Mouse (Mus musculus): Measurements from ENCODE around the gene Yars.
A peak's percentile ranks its signal among the peaks of the same experiment; 100 is the strongest.
"Not testable (repeated sequence)": the region's sequence is repeated elsewhere in the genome, so short reads cannot be mapped to it uniquely, and the experiment has no call there.

Gene Yars

DNA sequence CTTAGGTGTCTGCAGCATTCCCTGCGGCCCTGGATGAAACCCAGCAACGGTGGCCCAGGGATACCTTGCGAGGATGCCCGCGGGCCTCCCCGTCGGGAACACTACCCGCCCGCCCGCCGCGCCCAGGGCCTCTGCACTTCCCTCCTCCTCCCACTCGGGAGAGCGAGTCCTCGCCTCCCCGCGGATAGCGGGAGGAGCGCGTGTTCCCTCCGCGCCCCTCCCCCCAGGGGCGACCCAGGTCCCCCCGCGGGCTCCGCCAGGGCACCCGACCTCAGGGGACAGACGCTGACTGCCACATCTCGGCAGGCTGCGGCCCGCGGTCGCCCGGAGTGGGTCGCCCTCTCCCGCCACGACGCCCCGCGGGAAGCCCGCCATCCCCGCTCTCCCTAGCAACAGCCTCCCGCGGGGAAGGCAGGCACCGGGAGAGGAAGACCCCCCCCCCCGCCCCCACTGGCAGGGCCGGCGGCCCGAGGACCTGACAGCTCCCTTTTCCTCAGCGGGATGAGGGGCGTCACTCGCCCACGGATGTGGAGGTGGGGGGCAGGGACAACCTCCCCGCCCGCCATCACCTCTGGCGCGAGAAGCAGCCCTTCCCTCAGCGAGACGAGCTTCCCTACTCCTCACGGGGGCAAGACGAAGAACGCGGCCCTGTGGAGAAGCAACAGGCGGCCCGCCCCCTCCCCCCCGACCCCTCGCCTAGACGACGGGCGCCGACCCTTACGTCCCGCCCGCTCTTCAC is 588 bp upstream of the Yars start:
- DNase-seq (ENCODE audit: low spot score) = peak; percentile 53

DNA sequence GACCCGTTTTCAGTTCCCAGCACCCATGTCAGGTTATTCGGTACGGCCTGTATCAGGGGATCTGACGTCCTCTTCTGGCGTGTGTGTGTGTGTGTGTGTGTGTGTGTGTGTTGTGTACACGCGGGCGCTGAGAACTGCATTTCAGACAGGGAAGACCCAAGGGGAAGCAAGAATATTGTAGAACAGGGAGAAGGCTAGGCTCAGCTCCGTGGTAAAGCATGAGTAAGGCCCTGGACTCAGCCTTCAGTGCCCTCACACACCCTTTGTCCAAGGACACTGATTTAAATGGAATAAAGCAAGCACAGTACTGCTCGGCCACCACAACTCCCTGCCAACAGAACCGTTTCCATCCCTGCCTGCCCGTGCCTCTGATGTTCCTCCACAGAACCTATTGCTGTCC is 978 bp downstream of the Yars start:
- no peak for DNase-seq (ENCODE audit: low spot score)

DNA sequence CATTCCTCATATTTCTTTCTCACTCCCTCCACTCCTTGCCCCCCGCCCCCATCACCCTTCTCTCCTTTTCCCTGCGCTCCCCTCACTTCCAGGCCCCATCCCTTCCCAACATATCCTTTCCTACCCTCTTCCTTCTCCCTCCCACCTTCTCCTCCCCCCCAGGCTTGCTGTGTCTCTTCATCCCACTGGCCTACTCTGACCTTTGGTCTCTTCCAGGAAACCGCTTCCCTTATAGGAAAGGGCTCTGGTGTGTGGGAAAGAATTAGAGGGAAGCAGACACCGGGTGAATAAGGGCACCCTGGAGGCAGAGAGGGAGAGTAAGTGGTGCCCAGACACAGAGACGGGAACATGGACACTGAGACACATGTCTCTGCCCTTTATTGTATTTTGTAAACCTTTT is 2.1 kb downstream of the Yars start:
- DNase-seq (ENCODE audit: low spot score) = no peak

DNA sequence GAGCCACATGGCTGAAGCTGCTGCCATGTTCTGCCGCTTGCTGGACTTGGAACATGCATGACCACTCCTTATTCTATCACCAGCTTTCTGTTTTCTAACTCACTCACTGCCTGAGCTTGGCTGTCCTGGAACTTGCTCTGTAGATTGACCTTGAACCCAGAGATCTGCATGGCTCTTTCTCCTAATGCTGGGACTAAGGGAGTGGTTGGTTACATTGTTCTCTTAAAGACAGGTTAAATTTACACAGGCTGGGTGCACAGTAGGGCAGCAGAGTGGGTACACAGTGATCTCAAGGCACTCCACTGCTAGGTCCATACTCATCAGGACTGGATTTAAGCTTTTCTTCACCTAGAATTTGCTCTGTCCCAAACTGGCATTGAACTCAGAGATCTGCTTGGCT is 4.7 kb downstream of the Yars start:
- DNase-seq (ENCODE audit: low spot score) = no peak

DNA sequence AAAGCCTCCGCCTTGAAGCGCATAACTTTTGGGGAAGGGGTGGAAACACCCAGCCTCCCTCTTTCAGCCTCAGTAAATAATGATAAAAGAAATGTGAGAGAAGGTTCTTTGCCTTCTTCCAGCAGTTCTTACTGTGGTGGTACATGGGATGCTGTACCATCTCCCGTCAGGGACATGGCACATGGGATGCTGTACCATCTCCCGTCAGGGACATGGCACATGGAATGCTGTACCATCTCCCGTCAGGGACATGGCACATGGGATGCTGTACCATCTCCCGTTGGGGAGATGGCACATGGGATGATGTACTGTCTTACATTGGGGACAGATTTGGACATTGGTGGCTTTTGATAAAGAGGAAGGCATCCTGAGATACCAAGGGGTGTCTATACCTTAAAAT is 8.0 kb downstream of the Yars start:
- DNase-seq (ENCODE audit: low spot score) = no peak

DNA sequence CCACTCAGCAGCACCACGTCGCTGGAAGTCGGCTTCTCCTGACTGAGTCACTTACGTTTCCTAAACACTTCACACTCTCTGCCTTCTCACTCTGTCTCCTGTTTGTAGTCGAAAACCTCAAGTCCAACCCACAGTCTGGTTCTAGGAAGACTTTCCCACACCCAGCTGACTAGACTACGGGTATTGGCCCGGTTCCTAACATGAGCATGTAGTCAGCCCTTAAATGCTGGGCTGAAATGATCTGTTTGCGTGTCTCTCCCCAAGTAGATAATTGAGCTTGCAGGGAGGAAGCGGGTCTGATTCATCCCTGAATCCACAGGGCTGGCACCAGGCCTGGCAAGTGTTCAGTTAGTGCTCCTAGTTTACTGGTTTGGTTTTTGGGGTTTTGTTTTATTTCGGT is 15.1 kb downstream of the Yars start:
- no peak for DNase-seq (ENCODE audit: low spot score)

DNA sequence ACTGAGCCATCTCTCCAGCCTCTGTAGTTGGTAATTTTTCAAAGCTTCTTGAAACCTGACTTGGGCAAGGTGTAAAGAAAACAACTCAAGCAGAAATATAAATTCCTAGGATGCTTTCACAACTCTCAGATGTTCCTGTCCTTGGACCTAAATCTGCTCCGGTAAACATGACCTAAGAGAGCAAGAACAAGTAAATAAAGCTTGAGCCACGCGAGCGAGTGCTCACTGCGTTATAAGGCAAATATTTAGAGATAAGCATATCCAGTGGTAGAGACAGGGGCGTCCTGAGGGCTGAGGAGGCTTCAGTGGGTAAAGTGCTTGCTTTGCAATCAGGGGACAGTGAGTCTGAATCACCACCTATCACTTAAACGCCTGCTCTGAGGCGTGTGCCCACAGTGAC is 17.2 kb downstream of the Yars start:
- DNase-seq (ENCODE audit: low spot score) = no peak

DNA sequence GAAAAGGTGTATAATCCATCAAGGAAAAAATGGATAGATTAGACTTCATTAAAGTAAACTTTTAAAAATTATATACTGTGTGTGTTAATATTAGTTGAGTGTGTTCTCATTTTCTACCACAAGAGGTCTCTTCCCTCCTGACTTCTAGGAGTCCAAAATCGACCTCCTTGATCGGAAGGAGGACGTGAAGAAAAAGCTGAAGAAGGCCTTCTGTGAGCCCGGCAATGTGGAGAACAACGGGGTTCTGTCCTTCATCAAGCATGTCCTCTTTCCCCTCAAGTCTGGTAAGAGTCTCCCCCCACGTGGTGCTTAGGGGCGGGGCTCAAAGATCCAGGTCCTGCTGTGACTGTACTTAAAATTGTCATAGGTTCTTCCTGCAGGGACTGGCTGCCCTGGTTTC is 19.9 kb downstream of the Yars start:
- DNase-seq (ENCODE audit: low spot score) = no peak

DNA sequence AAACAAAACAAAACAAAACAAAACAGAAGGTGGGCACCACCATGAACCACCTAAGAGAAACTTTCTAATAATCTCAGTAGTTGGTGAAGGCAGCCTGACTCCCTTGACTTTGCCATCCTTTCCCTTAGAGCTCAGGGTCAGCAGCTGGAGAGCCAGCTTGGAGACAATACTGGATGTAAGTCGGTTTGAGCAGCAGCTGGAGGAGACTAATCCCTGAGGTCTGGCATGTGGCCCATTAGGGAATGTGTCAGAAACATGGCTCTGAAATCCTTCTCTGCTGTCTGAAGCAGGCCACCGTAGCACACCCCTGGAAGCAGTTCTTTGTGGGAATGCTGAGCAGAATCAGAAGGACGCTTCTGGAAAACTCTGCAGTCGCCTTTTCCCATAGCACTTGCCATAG is 21.9 kb downstream of the Yars start:
- no peak for DNase-seq (ENCODE audit: low spot score)

DNA sequence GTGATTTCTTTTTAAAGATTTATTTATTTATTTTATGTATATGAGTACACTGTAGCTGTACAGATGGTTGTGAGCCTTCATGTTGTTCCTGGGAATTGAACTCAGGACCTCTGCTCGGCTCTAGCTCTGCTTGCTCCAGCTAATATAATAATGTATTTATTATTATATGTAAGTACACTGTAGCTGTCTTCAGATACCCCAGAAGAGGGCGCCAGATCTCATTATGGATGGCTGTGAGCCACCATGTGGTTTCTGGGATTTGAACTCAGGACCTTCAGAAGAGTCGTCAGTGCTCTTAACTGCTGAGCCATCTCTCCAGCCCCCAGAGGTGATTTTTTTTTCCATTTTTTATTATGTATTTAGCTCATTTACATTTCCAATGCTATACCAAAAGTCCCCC is 22.9 kb downstream of the Yars start:
- DNase-seq (ENCODE audit: low spot score) = not testable (repeated sequence)

DNA sequence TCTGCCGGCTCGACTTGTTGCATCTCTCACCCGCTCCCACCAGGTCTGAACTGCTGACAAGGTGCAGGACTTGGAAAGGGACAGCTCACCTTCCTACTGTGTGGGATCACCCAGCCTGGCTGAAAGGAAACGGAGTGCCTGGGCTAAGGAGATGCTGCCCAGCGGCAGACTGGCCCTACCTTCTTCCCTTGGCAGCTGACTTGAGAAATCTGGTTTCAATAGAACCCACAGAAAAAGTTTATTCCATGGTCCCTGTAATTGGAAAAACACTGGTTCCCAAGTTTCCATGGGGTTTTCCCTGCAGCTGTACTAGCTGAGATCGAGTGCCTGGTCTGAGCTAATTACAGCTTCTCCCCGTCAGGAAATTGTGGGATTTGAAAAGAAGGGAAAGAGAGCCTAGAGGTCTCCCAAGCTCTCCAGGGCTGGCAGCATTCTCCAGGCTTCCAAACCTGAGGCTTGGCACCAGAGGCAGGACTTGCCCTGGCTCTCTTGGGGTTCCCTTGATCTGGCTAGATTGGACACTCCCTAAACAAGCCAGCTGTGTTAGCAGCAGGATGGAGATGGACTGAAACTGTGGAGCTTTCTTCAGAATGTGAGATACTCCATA is 29.1 kb downstream of the Yars start:
- no peak for DNase-seq (ENCODE audit: low spot score)

DNA sequence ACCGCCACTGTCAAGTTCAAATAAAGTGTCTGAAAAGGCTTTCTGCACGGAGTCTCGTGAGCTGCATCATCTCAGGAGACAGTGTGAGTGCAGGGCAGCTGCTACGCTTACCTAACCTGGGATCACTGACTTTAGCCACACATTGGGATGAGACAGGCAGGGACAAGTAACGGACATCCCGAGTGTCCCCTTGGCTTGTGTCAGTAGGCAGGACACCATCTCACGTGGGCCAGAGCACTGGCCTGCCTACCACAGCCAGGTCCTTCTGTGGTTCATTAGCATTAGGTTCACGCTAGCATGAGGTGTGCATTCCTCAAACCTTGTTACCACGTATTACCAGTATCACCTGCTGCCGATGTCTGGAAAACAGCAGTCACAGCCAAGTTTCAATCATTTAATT is 29.6 kb downstream of the Yars start:
- DNase-seq (ENCODE audit: low spot score) = no peak

DNA sequence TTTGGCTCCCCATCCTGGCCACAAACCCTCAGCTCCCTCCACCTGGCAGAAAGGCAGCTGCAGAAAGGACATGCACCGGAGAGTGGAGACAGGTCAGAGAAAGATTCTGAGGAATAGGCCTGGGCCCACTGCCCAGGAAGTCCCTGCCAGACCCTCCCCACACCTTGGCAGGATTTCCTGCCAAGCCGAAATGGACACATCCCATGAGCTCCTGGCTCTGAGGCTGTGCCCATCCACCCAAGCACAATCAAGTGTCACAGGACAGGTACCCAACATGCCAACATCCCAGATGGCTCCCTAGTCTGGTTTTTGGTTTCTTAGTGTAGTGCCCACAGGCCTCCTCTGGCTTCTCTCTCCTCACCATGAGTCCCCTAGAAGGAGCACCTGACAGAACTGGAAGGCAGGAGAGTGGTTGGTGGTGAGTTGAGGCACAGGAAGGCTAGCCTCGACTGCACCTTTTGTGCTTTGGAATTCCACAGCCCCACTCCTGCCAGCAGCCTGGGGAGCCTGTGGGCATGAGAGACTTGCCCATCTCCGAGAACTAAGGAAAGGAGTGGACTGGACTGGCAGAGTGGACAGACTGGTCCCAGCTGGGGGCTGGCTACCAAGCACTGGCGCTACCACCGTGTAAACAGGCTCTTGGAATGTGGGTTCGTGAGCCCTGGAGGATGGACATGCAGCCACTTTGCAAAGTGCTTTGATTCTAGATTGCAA is 31.0 kb downstream of the Yars start:
- no peak for DNase-seq (ENCODE audit: low spot score)

DNA sequence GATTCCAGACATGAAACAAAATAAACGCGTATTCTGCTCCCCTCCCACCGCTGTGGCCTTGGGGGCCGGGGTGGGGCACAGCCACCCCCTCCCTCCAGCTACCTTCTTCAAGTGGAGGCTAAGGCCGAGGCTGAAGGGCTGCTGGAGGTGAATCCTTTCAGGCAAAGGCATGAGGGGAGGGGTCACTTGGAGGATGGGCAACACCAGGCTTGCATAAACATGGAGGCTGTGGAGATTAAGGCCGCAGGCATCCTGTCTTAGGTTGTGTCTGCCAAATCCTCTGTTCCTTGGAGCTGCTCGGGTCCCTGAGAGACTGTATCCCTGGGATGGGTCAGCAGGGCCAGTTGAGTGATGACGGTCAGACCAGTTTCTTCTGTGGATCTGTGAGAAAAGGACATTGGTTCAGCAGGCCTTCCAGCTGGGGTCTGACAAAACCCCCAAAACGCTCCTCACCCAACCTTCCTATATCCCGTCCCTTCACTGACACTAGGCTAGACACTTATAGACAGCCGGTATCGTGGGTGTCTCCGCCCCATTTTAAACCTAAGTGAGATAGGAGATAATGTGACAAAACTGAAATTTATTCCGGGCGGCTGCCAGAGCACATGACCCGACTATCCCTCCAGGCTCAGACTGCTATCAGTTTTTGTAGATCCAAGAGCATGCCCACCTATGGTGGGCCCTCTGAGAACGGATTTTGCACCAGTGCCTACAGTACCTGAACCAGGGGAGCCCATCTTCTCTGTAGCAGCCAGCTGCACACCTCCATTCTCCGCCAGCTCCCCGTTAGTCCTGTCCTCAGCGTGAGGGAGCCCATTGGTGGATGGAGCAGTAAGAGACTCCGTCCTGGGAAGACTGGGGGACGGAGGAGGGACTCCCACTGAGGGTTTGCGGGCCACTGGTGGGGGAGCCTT is 31.8 kb downstream of the Yars start:
- no peak for DNase-seq (ENCODE audit: low spot score)

DNA sequence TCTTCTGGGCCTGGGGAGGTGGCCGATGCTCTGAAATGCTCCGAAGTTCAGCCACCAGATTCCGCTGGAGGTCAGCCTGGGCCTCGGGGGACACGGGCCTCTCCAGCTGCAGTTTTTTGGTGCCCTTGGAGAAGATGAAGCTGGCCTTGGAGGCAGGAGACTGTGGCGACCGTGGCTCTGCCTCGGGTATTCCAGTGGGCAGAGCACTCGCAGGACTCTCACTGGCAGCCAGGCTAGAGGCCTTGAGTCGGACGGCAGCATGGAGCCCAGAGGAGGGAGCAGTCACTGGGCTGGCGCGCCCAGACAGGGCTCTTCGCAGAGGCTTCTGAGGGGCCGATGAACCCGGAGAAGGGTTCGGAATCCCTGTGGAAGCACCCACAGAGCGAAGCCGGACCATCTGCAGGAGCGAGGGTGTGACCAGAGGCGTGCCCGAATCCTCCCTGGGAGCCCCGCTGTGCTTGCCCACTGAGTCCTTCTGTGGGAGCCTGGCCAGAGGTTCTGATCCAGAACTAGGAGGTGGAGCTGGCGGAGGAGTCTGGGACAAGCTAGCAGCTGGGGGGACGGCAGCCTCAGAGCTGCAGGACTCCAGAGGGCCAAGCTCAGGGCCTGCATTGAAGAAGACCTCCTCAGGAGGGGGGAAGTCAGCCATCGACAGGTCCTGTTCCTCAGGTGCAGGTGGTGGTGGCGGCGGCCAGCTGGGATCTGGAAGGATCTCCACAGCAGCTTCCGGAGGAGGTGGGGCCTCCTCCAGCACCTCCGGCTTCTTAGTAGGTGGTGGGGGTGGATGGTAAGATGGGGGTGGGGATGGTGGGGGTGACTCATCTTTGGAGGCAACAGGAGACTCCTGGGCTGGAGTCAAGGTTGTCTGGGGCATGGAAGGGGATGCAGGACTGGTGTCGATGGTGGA is 32.7 kb downstream of the Yars start:
- DNase-seq (ENCODE audit: low spot score) = no peak

DNA sequence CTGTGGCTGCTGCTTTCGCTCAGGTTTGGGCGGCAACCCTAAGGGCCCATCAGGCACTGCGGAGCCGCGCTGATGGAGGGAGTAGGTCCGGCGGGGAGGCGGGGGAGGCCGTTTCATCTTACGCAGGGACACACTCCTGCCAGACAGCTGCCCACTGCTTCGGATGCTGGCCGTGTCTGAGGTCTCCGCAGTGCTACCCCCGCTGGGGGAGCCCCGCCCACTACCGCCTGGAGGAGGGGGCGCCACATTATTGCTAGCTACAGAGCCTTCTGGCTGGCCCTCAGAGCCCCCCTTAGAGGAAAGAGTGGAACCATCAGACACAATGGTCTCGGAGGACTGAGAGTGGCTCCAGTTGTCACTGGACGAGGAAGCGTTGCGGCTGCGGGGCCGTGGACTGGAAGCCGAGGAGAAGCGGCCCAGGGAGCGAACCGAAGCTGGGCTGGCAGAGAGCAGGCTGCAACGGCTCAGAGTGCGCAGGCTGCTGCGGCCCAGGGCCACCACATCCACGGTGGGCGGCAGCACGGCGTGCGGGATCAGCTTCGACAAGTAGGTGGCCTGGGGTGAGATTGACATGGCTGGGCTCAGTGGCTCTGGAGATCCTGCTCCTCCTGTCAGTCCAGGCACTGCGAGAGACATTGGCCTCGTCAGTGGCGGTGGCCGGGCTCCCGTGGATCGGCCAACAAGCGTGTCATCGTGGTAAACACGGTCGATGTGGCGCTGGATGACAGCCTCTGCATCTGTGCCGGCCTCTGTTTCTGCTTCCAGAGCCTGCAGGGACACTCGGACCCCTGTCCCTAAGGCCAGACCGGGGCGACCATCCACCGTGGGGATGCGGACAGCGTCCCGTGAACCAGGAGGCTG is 34.1 kb downstream of the Yars start:
- no peak for DNase-seq (ENCODE audit: low spot score)

DNA sequence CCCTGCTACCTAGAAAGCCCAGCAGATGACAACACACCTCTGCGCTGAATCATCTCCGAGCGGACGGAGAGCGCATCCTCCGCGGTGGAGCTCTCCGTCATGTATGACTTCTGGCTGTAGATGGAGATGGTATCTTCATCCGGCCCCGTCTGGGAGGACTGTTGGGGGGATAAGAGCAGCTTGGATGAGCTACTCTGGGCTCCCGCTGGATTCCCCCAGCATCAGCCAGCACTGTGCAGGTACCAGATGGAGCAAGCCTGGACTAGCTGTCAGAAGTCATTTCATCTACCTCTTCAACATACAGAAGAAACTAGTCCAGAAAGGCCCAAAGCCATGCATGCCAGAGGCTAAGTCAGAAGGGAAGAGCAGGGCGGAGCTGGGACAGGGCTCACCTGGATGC is 35.8 kb downstream of the Yars start:
- no peak for DNase-seq (ENCODE audit: low spot score)

DNA sequence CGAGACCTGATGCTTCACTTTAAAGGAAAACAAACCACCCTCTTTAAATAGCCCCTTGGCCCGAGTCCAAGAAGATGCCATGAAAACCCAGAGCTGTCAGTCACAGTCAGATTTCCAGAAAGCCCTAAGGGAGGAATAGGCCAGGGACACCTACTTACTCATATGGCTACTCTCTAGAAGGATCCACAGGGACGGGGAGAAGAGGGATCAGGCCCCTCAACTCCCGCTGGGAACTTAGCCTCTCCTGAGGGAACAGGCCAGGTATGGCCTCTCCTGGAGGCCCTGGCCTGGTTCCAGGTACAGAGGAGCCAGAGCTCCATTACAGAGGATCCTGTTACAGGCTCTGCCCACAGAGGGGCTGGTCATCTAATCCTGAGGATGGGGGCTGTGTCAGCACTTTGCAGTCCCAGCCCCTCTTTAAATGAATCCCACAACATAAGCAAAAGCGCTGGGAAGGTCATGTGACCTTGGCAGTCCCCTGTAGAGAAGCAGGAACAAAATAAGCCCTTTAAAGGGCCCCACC is 36.9 kb downstream of the Yars start:
- no peak for DNase-seq (ENCODE audit: low spot score)

DNA sequence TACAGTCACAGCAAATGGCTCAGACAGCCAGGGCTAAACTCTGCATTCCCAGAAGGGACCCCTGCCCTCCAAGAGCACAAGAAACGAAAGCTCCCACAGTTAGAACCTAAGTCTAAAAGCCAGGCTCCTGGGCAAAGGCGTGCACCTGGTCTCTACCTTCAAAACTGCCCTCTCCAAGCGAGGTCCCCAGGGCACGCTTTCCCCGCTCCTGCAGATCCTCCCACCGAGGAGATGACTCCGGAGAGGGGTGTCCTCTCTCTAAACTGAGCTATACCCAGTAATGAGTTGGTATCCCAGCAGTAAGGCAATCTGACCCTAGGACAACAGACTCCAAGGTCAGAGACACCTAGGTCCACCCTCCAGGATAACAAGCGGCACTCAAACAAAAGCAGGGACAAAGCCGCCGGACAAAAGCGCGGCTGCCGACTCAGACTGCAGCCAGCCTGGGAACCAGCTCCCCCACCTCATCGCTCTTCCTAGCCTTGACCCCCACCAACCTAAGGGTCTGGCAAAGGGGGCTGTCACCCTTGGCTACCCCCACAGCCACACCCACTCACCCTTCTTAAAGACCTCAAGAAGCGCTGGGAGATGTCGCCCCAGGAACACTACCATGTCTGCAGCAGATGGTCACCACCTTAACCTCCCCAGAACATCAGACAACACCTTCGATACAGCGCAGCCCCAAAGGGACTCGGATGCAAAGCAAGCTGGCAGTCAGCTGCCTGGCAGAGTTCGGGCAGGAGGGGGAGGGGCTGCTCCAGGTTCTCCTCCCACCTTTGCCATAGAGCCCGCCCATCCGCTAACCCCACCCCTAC is 37.8 kb downstream of the Yars start:
- no peak for DNase-seq (ENCODE audit: low spot score)

All from urinary bladder, postnatal 25 days (tissue).